Mouse (Mus musculus): ENCODE measurements at regions not wholly inside any gene's neighbourhood (a gene's known extent, or its start where the extent isn't known, plus 50 kb on each side); places are given as distances from the start of the nearest gene placed in this dataset.
"Not testable (repeated sequence)": the region's sequence is repeated elsewhere in the genome, so short reads cannot be mapped to it uniquely, and the experiment has no call there.

GRCm38 (mm10) chr16:65312947-65313346 is 207.3 kb upstream of the Htr1f start:
- in situ Hi-C loops (cut with MboI, MseI) = no loop called here

DNA sequence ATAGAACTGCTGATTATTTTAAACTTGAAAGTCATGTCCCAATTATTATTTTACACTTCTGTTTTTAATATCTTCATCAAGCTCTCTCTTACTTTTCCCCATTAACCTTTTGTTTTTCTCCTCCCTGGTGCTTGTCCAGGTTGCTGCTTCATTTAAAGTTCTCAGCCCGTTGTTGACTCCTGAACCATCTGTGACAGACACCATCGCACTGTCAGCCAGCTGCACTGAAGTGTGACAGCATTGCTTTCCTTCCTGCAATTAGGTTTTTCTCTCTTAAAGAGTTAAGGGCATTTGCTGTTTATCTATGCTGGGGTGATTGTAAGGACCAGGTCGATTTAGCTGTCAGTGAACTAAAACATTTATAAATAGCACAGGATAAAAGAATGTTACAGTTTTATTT is 205.3 kb upstream of the Pou1f1 start:
- in situ Hi-C loops (cut with MboI, MseI) = no loop called here

GRCm38 (mm10) chr16:65332412-65332811 is 187.9 kb upstream of the Pou1f1 start:
- in situ Hi-C loops (cut with MboI, MseI) = no loop called here

DNA sequence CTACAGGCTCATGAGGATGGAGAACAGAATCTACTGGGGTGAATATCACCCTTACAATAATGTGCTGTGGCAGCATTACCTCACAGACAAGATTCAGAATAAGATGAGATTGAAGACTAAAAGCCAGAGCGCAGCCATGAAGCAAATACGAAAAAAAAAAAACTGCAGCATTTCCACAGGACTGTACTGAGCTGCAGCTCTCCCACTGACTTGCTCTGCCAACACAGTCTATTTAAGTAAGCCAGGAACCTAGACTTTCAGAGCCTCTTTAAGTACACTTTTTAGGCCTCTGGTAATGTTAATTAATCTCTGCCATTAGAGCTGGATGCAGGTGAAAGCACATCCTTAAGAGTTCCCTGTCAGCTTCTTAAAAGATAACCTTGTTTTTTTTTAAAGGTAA is 181.1 kb upstream of the Pou1f1 start:
- in situ Hi-C loops (cut with MboI, MseI) = no loop called here

GRCm38 (mm10) chr16:65359881-65360280 is 160.4 kb upstream of the Pou1f1 start:
- in situ Hi-C loops (cut with MboI, MseI) = loop anchor here (5.0 kb wide), 2 partner anchors 67 to 108 kb away; no protein-coding TSS in a partner anchor

GRCm38 (mm10) chr16:65369271-65369670 is 151.0 kb upstream of the Pou1f1 start:
- in situ Hi-C loops (cut with MboI, MseI) = no loop called here

DNA sequence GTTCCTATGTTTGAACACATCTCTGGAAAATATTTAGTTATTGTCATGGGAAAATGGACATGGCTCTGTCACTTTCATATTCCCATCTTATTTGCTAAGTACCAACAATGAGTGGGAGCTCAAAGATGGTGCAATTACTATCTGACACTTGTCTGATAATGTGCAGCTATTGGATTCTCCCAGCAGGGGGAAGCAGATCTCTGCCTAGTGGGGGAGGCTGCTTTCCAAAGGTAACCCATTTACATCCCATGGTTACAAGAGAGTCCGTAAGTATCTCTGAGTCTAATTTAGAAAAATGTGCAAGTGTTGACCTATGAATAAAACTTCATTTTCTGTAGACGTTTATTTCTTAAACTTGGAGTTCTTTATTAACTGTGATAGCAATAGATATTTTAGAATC is 149.4 kb upstream of the Pou1f1 start:
- in situ Hi-C loops (cut with MboI, MseI) = no loop called here

DNA sequence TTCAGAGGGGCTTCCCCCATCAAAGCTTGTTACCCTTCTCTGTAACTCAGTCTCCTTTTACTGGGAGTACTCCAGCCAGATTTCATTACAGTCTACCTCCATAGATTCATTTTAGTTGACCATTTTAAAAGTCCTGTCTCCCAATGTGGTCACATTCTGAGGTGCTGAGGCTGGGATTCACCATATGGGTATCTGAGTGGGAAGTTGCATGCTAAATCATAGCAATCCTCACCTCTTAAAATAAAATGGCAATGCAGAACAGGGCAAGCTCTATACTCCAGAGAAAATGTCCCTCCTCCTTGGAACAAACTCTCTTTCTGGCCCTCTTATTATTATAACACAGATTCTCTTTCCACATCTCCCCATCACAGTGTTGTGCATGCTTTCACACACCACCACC is 143.8 kb upstream of the Pou1f1 start:
- in situ Hi-C loops (cut with MboI, MseI) = no loop called here

DNA sequence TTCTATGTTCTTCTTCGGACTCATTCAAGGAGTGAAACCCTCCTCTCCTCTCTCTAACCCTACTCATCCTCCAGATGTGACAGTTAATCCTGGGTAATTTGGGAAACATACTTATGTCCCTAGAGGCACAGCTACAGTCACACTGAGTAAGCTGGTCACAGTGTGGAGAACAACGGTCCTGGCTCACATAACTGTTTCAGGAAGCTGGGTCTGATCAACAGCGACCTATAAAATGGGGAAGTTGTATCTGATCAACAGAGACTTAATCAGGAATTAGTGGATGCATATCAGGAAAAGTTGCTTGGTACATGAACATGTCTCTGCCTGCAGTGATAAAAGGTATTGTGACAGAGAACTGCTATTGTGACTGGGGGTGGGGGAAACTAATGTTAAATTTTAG is 142.0 kb upstream of the Pou1f1 start:
- in situ Hi-C loops (cut with MboI, MseI) = no loop called here

GRCm38 (mm10) chr16:65379939-65380338 is 140.4 kb upstream of the Pou1f1 start:
- in situ Hi-C loops (cut with MboI, MseI) = loop anchor here (5.0 kb wide), 1 partner anchor 72 kb away; no protein-coding TSS in a partner anchor

DNA sequence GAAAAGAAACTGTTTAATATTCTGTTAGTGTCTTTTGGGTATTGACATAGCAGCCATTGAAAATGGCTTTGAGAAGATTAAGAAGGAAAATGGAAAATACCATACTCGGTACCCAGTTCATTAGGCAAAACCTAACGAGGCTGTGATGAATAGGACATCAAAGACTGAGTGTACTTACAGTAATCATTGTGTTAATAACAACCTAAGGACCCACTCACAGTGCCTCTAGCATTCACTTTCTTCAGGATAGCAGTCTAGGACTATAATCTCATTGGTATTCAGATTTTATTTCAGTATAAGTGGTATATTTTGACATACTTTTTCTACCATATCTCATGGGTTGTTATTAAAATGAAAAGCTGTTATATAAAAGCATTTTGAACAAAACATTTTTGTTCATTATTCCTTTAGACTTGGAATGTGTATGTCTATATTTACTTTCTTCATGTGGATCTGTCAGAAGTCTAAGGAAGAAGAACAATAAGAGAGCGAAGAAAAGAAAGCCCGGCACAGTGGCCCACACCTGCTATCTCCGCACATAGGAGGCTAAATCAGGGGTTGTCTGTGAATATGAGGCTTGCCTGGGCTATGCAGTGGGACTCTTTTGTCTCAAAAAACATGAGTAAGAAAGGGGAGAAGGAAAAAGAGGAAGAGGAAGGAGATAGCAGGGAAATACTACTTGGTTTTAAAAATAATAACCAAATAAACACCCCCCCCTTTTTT is 116.2 kb upstream of the Pou1f1 start:
- in situ Hi-C loops (cut with MboI, MseI) = no loop called here

- in situ Hi-C loops (cut with MboI, MseI) = no loop called here
Measured at GRCm38 (mm10) chr16:65404816-65405215, 115.5 kb upstream of the Pou1f1 start.

- in situ Hi-C loops (cut with MboI, MseI) = no loop called here
Measured at GRCm38 (mm10) chr16:65405824-65406556, 114.3 kb upstream of the Pou1f1 start.

DNA sequence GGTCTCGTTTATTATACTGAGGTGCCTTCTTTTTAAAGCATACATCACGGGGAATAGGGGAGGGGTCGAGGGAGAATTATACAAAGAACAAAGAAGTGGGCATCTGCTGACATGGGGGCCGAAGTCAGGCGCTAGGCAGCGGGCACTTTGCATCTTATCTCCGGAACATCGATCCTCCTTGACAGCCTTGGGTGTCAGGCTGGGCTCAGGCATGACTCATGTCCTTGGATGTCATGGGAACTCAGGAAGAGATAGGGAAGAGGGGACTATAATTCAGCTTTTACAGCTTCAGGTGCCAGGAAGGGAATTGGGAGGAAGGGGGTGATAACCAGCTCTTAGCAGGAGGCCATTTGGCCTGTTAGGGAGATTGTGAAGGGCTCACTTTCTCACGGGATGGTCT is 88.3 kb upstream of the Pou1f1 start:
- in situ Hi-C loops (cut with MboI, MseI) = not testable (repeated sequence)

DNA sequence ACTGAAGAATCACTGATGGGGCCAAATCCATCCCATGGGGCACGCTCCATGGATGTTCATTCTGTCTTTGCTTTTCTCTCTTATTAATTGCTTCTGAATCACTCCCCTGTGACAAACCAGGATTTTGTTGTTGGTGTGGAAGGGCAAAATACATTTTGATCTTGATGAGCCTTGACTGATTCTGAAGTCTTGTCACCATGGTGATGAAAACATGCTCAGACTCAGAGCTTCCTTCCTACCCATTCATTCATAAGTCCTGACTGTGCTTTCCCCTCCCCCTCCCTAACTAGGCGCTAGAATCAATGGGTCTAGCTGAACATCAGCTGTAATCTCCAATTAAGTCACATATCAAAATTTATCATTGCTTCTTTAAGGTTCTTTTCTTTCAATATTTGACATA is 84.2 kb upstream of the Pou1f1 start:
- in situ Hi-C loops (cut with MboI, MseI) = no loop called here

DNA sequence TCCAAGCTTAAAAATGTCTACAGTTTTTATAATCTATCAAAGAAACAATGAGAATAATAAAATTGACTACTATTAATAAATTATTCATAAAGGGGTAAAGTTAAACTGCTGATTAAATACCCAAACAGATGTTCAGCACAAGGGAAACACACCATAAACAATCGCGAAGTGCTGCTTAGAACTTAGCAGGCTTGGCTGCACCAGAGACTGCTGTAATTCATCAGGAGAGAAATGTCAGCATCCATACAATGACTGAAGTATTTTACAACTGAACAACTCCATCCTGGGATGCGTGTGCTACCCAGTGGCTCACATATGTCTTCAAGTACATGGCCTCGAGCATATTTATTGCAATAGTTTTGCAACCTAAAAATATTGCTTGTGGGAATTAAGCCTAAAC is 78.4 kb upstream of the Pou1f1 start:
- in situ Hi-C loops (cut with MboI, MseI) = no loop called here

DNA sequence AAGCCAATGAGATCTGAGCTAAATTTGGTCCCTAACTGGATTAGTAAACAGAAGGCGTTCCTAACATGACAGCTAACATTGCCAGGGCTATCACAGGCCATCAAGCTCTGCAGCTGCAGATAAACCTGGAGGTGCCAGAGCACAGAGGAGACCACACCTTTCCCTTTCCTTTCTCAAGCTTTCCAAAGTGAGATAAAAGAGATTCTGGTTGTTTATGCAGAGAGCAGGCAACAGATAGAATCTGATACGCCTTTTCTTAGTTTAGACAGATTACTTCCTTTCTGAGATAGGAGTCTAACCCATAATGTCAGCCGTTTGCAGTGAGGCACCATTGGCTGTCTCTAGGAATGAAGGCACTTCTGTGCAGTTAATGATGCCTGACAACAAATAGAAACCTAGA is 71.5 kb upstream of the Pou1f1 start:
- in situ Hi-C loops (cut with MboI, MseI) = no loop called here

DNA sequence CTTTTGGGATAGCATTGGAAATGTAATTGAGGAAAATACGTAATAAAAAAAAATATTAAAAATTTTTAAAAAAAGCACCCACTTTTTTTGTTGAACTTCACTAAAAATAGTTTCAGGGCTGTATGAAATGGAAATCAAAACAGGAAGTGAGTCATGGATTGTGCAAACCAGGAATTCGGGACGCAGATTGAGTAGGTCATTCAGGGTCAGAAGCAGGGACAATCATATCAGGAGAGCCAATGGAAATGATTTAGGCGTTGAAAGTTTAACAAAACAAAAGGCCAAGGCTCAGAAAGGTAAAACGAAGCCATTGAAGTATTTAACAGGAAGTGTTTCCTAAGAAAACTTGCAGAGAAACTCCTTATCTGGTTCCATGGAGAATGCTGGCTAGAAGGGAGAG is 69.6 kb upstream of the Pou1f1 start:
- in situ Hi-C loops (cut with MboI, MseI) = loop anchor here (5.0 kb wide), 1 partner anchor 68 kb away; no protein-coding TSS in a partner anchor

DNA sequence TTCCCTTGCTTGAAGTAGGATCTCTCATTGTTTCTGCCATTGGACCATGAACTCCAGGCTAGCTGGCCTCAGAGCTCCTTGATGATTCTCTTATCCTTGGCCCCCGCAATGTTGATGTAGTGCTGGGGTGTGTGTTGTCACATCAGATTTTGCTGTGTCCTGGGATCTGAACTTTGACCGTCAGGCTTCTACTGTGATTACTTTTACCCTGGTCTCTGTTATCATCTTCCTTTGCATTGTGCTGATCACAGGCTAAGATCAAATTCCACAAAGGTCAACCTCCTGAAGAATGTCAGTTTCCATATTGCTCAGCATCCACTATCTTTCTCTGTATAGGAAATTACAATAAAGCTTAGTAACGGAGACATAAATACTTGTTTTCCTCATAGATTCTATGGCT is 68.4 kb upstream of the Pou1f1 start:
- in situ Hi-C loops (cut with MboI, MseI) = loop anchor here (5.0 kb wide), 1 partner anchor 70 kb away; no protein-coding TSS in a partner anchor

DNA sequence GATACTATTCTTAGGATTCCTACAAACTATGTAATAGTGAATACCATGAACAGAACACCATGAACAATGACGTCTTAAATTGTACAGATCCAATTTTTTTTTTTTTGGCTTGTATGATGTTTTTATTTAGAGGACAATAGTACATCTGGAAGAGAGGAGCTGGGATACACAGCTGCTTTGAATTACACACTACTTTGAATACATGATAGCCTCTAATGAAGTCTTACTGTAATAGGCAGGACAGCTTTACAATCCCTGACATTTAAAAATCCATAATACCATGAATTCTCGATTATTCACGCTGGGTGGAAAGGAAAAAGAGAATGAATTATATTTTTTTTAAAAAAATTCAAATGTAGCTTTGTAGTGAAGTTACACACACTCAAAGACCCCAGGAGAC is 63.4 kb upstream of the Pou1f1 start:
- in situ Hi-C loops (cut with MboI, MseI) = not testable (repeated sequence)

GRCm38 (mm10) chr16:65458234-65458633 is 62.1 kb upstream of the Pou1f1 start:
- in situ Hi-C loops (cut with MboI, MseI) = no loop called here

- in situ Hi-C loops (cut with MboI, MseI) = loop anchor here (10.0 kb wide), 1 partner anchor 455 kb away; no protein-coding TSS in a partner anchor
Measured at GRCm38 (mm10) chr16:65469681-65470080, 50.6 kb upstream of the Pou1f1 start.

All from T-helper 1 cell (primary cell).